9 mouse cellular contexts compared by ENCODE assay signal in the genomic region with DNA sequence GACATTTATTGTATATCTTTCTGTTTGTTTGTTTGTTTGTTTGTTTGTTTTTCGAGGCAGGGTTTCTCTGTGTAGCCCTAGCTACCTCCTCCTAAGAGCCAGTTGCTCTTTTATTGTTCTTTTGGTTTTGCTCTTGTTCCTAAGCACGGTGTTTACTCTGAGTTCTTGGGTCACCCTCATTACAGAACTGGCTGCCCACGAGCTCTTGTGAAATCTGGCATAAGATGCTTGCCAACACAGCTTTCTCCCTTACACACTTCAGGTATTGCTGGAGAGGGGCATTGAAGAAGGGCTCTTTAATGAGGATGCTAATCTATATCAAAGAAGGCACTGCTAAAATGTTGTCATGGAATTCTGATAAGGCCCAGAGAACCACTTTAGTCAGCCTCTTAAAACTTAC.
"Had no signal": no experiment of that assay in that cellular context is flagged by ENCODE, and none has a peak within 500 bp of the region (broad histone marks: within the 10 kb centered on the region; RNA-seq: fewer than 3 reads in every experiment).

No protein-coding gene starts in this region.

- DNase-seq: kidney, adult 2 months; kidney, postnatal 25 days; layer of hippocampus, adult 9-11 months; liver; liver, embryonic 13.5 days; midbrain, embryonic 14.5 days; retina, postnatal 1 day; thymus, adult 18-20 months; thymus, postnatal 36 days had no signal
